Mouse (Mus musculus) stomach, embryonic 14.5 days (tissue): ENCODE measurements at regions not wholly inside any gene's neighbourhood (a gene's known extent, or its start where the extent isn't known, plus 50 kb on each side); places are given as distances from the start of the nearest gene placed in this dataset.

Experiments
- ATAC-seq: fragments of 200-750 bp; cut with Nextera tagmentation; 2 replicates; pipeline ENCODE4 v1.8.0; 2017; ENCODE audit warnings: low read depth, moderate TSS enrichment; ENCODE audit not compliant: insufficient number of reproducible peaks, insufficient read depth, low FRiP score
- H3K27ac ChIP-seq: fragments of 300-500 bp; sonication (generic); 2 replicates; pipeline ENCODE4 v1.5.1; 2014; ENCODE audit warnings: mild to moderate bottlenecking, low read length, moderate library complexity, mixed read lengths
- H3K27me3 ChIP-seq: fragments of 300-500 bp; sonication (generic); 2 replicates; pipeline ENCODE4 v1.6.1; 2014; ENCODE audit warnings: low read length, control low read depth, mixed read lengths; ENCODE audit not compliant: control insufficient read depth, insufficient read depth
- H3K36me3 ChIP-seq: fragments of 300-500 bp; sonication (generic); 2 replicates; pipeline ENCODE4 v1.6.1; 2014; ENCODE audit warnings: mild to moderate bottlenecking, control low read depth, low read length, moderate library complexity, mixed read lengths; ENCODE audit not compliant: control insufficient read depth, insufficient read depth
- H3K4me1 ChIP-seq: fragments of 300-500 bp; sonication (generic); 2 replicates; pipeline ENCODE4 v1.6.1; 2014; ENCODE audit warnings: low read length, control low read depth, mixed read lengths; ENCODE audit not compliant: control insufficient read depth, insufficient read depth
- H3K4me2 ChIP-seq: fragments of 300-500 bp; sonication (generic); replicated peaks from 2 replicates; pipeline ENCODE4 v1.6.1; 2014; ENCODE audit warnings: low read depth, low read length, control low read depth
- H3K4me3 ChIP-seq: fragments of 300-500 bp; sonication (generic); 2 replicates; pipeline ENCODE4 v1.5.1; 2014; ENCODE audit warnings: low read depth, low read length, control low read depth
- H3K9ac ChIP-seq: fragments of 300-500 bp; sonication (generic); replicated peaks from 2 replicates; pipeline ENCODE4 v1.6.1; 2014; ENCODE audit warnings: low read depth, mild to moderate bottlenecking, control low read depth, low read length, moderate library complexity, mixed read lengths
- H3K9me3 ChIP-seq: fragments of 300-500 bp; sonication (generic); 2 replicates; pipeline ENCODE4 v1.6.1; 2016; ENCODE audit warnings: low read depth, low read length, control low read depth; ENCODE audit not compliant: control insufficient read depth
- WGBS: fragments of 180-500 bp; shearing (Covaris S2); extraction: QIAGEN DNeasy Blood & Tissue Kit; methylation state at CpG from one replicate; pipeline ENCODE4 v1.1.7; 2014; 5-methylcytosine and 5-hydroxymethylcytosine counted together

DNA sequence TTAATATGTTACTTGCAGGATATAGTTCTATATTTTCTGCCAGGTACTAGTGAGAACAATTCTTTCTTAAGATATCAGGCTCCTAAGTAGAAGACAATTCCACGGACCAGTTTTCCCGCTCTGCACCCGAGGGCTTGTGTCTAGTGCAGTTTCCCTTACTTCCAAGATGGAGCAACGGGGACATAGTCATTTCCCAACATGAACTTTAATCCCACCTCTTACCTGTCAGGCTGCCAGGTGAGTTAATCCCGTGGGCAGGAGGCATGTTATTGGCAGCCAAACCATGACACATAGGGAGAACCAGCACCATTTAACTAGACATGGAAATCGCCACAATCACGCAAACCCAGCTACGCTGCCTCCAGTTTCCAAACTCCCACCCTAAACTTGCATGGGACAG, 624.4 kb upstream of the 3110018I06Rik start:
- H3K9ac ChIP-seq, result no peak overlapping the region
- ATAC-seq, result no peak
- no peaks in the 10 kb centered on the region for H3K36me3 ChIP-seq
- H3K9me3 ChIP-seq, result no peaks in the 10 kb centered on the region
- H3K4me1 ChIP-seq, result no peaks in the 10 kb centered on the region
- 92% methylated on average over 8 of the region's 8 CpGs for WGBS
- no peak overlapping the region for H3K4me3 ChIP-seq
- H3K4me2 ChIP-seq, result no peak overlapping the region
- no peak overlapping the region for H3K27ac ChIP-seq
- no peaks in the 10 kb centered on the region for H3K27me3 ChIP-seq

DNA sequence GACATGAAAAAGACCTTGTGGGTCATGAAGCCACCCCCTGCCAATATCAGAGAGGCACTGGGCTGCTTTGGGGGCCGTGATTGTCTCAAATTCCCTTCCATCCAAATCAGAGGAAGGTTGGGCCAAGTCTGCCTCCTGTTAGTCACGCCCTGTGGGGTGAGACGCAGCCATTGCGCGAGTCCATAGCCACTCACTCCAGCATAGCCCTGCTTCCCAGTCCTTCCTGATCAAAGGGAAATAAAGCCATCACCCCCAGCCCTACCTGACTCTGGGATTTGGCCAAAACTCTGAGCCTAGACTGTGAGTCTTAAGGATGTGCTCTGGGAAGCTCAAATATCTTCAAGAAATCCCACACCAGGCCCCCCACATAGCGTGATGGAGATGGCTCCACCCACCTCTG, 620.4 kb upstream of the 3110018I06Rik start:
- H3K9me3 ChIP-seq, result no peaks in the 10 kb centered on the region
- no peak overlapping the region for H3K4me2 ChIP-seq
- no peaks in the 10 kb centered on the region for H3K27me3 ChIP-seq
- no peak overlapping the region for H3K9ac ChIP-seq
- no peaks in the 10 kb centered on the region for H3K36me3 ChIP-seq
- WGBS, result 77% methylated on average over 6 of the region's 6 CpGs
- ATAC-seq, result no peak
- H3K4me3 ChIP-seq, result no peak overlapping the region
- H3K27ac ChIP-seq, result no peak overlapping the region
- H3K4me1 ChIP-seq, result no peaks in the 10 kb centered on the region

- no peak overlapping the region for H3K4me2 ChIP-seq
- ATAC-seq, result no peak
- H3K9ac ChIP-seq, result no peak overlapping the region
- WGBS, result 53% methylated on average over 11 of the region's 11 CpGs
- H3K9me3 ChIP-seq, result no peaks in the 10 kb centered on the region
- H3K27me3 ChIP-seq, result no peaks in the 10 kb centered on the region
- no peak overlapping the region for H3K4me3 ChIP-seq
- H3K4me1 ChIP-seq, result no peaks in the 10 kb centered on the region
- H3K27ac ChIP-seq, result no peak overlapping the region
- H3K36me3 ChIP-seq, result no peaks in the 10 kb centered on the region
Observed at GRCm38 (mm10) chr12:106871481-106871880, 617.0 kb upstream of the 3110018I06Rik start.

DNA sequence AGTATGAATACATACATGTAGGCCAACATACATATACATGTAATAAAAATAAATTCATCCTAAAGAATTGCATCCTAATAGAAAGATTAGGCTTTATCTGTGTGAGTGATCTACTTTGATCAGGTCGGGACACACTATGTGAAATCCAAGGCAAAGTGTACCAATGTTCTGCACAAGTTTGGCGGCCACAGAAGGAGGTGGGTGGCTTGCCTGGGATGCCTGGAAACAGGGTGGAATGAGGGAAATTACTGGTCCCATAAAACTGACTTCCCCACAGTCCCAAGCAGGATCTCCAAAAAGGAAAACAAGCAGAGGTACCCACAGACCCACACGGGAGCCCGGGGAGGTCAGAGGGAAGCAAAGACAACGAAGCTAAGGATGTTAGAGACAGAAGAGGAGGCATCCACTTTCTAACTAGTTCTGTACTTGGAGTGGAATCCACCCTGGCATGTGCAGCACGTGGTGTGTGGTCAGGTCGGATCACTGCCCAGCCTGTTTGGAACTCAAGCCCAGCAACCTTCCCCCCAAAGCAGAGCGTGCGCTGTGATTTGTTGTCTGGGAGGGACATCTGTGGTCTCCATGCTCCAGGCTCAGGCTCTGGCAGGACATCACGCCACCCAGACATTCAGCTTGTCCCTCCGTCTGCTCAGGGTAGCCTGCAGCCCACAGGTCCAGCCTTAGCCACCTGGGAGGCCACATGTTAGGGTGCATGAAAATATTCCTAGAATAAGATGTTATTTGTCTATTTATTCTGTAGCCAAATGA, 615.3 kb upstream of the 3110018I06Rik start:
- Histone ChIP-seq H3K4me3 (no peak overlapping the region), H3K4me1 (no peaks in the 10 kb centered on the region), H3K9me3 (no peaks in the 10 kb centered on the region), H3K4me2 (no peak overlapping the region), H3K36me3 (no peaks in the 10 kb centered on the region), H3K9ac (no peak overlapping the region), H3K27me3 (no peaks in the 10 kb centered on the region), H3K27ac (no peak overlapping the region)
- WGBS, result 87% methylated on average over 11 of the region's 11 CpGs
- ATAC-seq, result no peak

DNA sequence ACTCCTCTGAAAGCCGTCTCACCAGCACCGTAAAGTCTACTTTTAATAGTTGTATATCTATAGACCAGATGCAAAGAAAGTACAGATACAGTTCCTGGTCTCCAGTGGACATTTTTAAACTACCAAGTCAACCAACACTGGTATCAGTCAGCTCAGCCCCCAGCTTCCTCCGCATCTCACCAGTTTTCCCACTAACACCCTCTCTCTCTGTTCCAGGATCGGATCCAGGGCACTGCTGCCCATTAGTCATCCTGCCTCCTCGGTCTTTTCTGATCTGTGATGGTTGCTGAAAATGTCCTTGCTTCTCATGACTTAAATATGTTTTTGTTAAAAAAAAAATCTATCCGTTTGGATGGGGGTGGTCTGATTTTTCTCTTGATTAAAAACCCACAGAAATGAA, 598.1 kb upstream of the 3110018I06Rik start:
- no peak overlapping the region for H3K4me2 ChIP-seq
- no peaks in the 10 kb centered on the region for H3K9me3 ChIP-seq
- no peak overlapping the region for H3K27ac ChIP-seq
- no peaks in the 10 kb centered on the region for H3K27me3 ChIP-seq
- no peaks in the 10 kb centered on the region for H3K36me3 ChIP-seq
- ATAC-seq, result no peak
- no peak overlapping the region for H3K9ac ChIP-seq
- no peaks in the 10 kb centered on the region for H3K4me1 ChIP-seq
- no peak overlapping the region for H3K4me3 ChIP-seq
- WGBS, result 68% methylated on average over 6 of the region's 6 CpGs

- no peaks in the 10 kb centered on the region for H3K4me1 ChIP-seq
- no peaks in the 10 kb centered on the region for H3K36me3 ChIP-seq
- no peaks in the 10 kb centered on the region for H3K27me3 ChIP-seq
- no peak overlapping the region for H3K9ac ChIP-seq
- H3K4me2 ChIP-seq, result no peak overlapping the region
- H3K9me3 ChIP-seq, result no peaks in the 10 kb centered on the region
- 16% methylated on average over 1 of the region's 1 CpGs for WGBS
- no peak overlapping the region for H3K27ac ChIP-seq
- no peak overlapping the region for H3K4me3 ChIP-seq
- no peak for ATAC-seq
Observed at GRCm38 (mm10) chr12:106894061-106894460, 594.4 kb upstream of the 3110018I06Rik start.

DNA sequence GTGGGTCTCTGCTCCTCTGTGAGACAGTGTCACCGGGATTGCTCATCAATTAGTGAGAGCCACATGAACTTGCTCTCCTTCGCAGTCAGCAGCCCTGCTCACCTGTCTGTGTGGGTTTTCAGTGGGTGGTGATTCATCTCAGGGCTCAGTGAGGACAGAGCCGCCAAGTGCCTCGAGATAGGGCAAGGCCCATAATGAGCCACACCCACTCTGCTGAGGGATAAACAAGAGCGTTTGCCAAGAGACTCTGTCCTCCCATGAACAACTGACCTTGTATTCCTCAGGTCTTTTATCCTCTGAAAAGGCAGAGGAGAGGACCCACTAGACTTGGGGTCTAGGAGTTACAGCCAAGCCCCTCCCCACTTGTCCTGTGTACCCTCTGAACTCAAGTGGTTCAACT, 584.2 kb upstream of the 3110018I06Rik start:
- H3K4me1 ChIP-seq, result no peaks in the 10 kb centered on the region
- H3K9me3 ChIP-seq, result no peaks in the 10 kb centered on the region
- ATAC-seq, result no peak
- no peak overlapping the region for H3K27ac ChIP-seq
- H3K36me3 ChIP-seq, result no peaks in the 10 kb centered on the region
- no peaks in the 10 kb centered on the region for H3K27me3 ChIP-seq
- no peak overlapping the region for H3K4me2 ChIP-seq
- 55% methylated on average over 5 of the region's 5 CpGs for WGBS
- no peak overlapping the region for H3K9ac ChIP-seq
- no peak overlapping the region for H3K4me3 ChIP-seq

DNA sequence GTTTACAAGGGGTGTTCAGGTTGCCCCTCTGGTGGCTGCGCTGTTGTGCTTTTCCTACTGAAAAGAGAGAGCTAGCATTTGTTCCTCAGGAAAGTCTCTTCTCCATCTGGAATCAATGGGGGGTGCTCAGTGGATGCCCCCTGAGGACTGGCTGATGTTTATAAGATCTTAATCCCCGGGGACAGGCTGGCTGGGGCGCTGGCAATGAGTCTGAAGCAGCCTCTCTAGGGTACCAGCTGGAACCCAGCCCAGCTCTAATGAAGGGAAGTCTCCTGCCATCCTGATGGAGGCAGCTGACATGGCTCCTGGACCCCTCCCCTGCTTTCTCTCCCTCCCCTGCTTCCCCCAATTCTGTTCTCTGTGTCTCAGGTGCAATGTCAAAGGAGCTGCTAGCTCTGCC, 575.6 kb upstream of the 3110018I06Rik start:
- Histone ChIP-seq H3K27me3 (no peaks in the 10 kb centered on the region), H3K4me2 (no peak overlapping the region), H3K27ac (no peak overlapping the region), H3K9me3 (no peaks in the 10 kb centered on the region), H3K36me3 (no peaks in the 10 kb centered on the region), H3K4me1 (no peaks in the 10 kb centered on the region), H3K4me3 (no peak overlapping the region), H3K9ac (no peak overlapping the region)
- ATAC-seq, result no peak
- WGBS, result 57% methylated on average over 3 of the region's 3 CpGs

DNA sequence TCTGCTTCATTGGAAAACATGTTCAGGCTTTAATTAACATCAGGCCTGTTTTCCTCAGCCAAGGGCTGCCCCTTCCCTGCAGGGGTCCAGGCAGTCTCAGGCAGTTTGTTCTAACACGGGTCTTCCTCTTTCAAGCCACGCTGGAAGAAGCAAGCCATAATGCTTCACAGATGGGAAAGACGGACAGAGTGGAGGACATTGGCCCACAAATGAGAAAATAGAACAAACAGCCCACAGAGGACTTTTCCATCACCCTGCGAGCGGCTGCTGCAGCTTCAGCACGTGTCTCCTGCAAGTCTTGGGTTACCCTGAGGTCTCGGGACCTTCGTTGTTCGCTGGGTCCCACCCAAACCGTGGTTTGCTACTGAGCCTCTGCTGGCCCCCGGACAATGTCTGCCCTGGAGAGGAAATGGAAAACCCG, 565.9 kb upstream of the 3110018I06Rik start:
- 79% methylated on average over 12 of the region's 12 CpGs for WGBS
- no peaks in the 10 kb centered on the region for H3K36me3 ChIP-seq
- no peak overlapping the region for H3K4me2 ChIP-seq
- ATAC-seq, result no peak
- 0 out of 2 replicates have a peak, but pooled peaks cover 2% of the 10 kb centered on the region for H3K4me1 ChIP-seq
- H3K27ac ChIP-seq, result no peak overlapping the region
- no peak overlapping the region for H3K9ac ChIP-seq
- no peak overlapping the region for H3K4me3 ChIP-seq
- H3K9me3 ChIP-seq, result no peaks in the 10 kb centered on the region
- H3K27me3 ChIP-seq, result no peaks in the 10 kb centered on the region
